Mouse (Mus musculus) hindbrain, embryonic 15.5 days (tissue): Measurements from ENCODE around the gene Tln2. TPM values are rescaled to one million over a fixed set of nuclear protein-coding genes. Genes with fewer than 3 reads are reported as not detected.

Experiments used
- ATAC-seq: fragments of 200-750 bp; cut with Nextera tagmentation; 2 replicates; pipeline ENCODE4 v1.8.0; 2017; ENCODE audit warnings: low read depth, moderate number of reproducible peaks, moderate TSS enrichment; ENCODE audit not compliant: low FRiP score
- H3K27ac ChIP-seq: fragments of 300-500 bp; sonication (generic); replicated peaks from 2 replicates; pipeline ENCODE4 v1.5.1; 2015; ENCODE audit warnings: mild to moderate bottlenecking, inconsistent platforms
- H3K27me3 ChIP-seq: fragments of 300-500 bp; sonication (generic); 2 replicates; pipeline ENCODE4 v1.6.1; 2015; ENCODE audit warnings: control low read depth, inconsistent platforms
- H3K36me3 ChIP-seq: fragments of 300-500 bp; sonication (generic); 2 replicates; pipeline ENCODE4 v1.6.1; 2015; ENCODE audit warnings: control low read depth, inconsistent platforms
- H3K4me1 ChIP-seq: fragments of 300-500 bp; sonication (generic); replicated peaks from 2 replicates; pipeline ENCODE4 v1.6.1; 2015; ENCODE audit warnings: control low read depth, inconsistent platforms
- H3K4me2 ChIP-seq: fragments of 300-500 bp; sonication (generic); 2 replicates; pipeline ENCODE4 v1.6.1; 2015; ENCODE audit warnings: moderate library complexity, mild to moderate bottlenecking, inconsistent platforms
- H3K4me3 ChIP-seq: fragments of 300-500 bp; sonication (generic); 2 replicates; pipeline ENCODE4 v1.5.1; 2015; ENCODE audit warnings: mild to moderate bottlenecking, inconsistent platforms
- H3K9ac ChIP-seq: fragments of 300-500 bp; sonication (generic); 2 replicates; pipeline ENCODE4 v1.6.1; 2015; ENCODE audit warnings: inconsistent platforms
- H3K9me3 ChIP-seq: fragments of 300-500 bp; sonication (generic); 2 replicates; pipeline ENCODE4 v1.6.1; 2016; ENCODE audit warnings: control low read depth, inconsistent platforms
- WGBS: fragments of 180-500 bp; shearing (Covaris S2); methylation state at CpG from one replicate; pipeline ENCODE4 v1.1.7; 2015; 5-methylcytosine and 5-hydroxymethylcytosine counted together
- polyA plus RNA-seq: library from polyadenylated mRNA; unstranded; fragments of >200 nt; fragmentation: Nextera tagmentation; extraction: Ambion mirVana; gene quantifications from 2 replicates; pipeline ENCODE4 v1.2.1, GENCODE M21; 2015

The Tln2 gene
- polyA plus RNA-seq, 1 experiment from 2014 or later: 32.6 TPM

DNA sequence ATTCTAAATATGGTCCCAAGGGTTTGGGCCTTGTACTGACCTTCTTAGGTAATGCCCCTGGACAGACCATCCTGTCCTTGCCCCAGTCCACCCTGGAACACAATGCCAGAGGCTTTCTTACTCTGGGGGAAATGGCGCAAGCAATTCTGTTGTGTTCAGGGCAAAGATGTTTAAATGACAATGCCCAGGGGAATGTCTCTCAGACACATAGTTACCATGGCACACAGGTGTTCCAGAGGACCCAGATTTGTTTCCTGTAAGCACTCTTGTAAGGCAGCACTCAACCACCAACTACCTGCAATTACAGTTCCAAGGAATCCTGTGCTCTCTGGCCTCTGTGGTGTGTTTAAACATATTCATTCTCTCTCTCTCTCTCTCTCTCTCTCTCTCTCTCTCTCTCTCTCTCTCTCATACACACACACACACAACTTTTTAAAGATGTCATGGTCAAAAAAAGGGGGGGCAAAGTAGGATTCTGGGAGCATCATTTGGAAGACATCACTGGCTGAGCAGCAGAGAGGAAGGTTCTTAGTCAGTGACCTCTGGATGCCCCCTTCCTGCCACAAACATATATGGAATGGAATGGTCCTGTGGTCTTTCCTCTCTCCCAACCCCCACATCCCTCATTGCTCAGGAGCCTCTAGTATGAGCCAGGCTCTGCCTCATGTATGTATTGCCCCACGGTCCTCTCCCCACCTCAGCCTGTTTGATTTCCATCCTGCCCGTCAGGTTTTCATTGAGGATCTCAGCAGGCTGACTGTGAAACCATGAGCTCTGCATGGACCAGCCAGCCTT lies 345.1 kb downstream of the Tln2 start:
- WGBS: 67% methylated on average over 3 of the region's 3 CpGs
- no peak for ATAC-seq
- Histone ChIP-seq H3K4me3 (no peak overlapping the region), H3K9me3 (no peaks in the 10 kb centered on the region), H3K27me3 (no peaks in the 10 kb centered on the region), H3K27ac (no peak overlapping the region), H3K9ac (no peak overlapping the region), H3K4me1 (no peaks in the 10 kb centered on the region), H3K4me2 (no peak overlapping the region), H3K36me3 (peaks cover under 1% of the 10 kb centered on the region; the same call in 1 of the 2 replicates)

DNA sequence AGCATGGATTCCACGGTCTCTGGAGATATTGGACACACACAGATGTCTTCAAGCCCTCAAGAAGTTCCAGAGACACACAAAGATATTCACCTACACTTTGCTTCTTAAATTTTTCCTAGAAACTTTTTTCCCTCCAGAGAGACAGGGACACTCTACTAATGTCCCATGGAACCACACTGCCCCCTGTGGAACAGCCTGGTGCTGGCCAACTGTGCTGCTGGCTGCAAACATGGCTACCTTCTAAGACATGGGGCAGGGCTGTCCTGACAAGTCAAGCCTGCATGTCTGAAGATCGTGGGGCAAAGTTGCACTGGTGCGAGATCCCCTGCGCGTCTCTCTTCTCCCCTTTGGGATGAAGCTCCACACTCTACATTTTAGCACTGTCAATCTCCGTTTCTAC lies 346.2 kb downstream of the Tln2 start:
- Histone ChIP-seq H3K4me3 (no peak overlapping the region), H3K4me2 (no peak overlapping the region), H3K9me3 (no peaks in the 10 kb centered on the region), H3K36me3 (no peaks in the 10 kb centered on the region), H3K9ac (no peak overlapping the region), H3K27ac (no peak overlapping the region), H3K27me3 (no peaks in the 10 kb centered on the region), H3K4me1 (no peaks in the 10 kb centered on the region)
- 71% methylated on average over 6 of the region's 6 CpGs for WGBS
- ATAC-seq: no peak

DNA sequence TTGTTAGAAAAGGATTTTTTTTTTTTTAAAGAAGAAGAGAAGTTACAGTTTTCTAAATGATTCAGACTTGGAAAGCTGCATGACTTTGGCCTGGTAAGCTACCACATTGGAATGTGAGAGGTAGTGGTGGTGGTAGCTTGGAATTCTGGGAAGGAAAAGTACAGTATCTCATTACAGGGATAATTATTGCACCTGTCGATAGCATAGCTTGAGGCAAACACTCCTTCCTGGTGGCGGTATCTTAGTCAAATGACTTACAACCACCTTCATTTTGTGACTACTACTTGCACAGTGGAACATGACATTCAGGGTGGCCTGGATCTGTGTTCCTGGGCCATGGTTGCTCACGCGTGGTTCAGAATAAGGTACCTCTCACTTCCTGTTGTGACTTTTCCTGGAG lies 348.3 kb downstream of the Tln2 start:
- WGBS: 98% methylated on average over 4 of the region's 4 CpGs
- no peak overlapping the region for H3K4me2 ChIP-seq
- ATAC-seq: no peak

DNA sequence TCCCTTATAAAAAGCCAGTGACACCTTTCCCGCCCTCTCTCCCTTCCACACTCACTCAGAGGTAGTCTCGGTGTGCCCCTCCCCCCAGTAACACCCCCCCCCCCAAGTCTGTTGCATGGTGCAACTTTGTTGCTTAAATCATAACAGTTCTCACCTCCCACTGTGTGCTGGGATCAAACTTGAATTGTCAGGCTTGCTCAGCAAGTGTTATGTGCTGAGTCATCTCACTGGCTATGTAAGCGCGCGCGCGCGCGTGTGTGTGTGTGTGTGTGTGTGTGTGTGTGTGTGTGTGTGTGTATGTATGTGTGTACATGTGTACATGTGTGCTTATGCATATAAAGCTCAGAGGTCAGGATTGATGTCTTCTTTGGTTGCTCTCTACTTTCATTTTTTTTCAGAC lies 350.1 kb downstream of the Tln2 start:
- Histone ChIP-seq H3K4me1 (no peaks in the 10 kb centered on the region), H3K36me3 (no peaks in the 10 kb centered on the region), H3K27me3 (no peaks in the 10 kb centered on the region), H3K4me3 (no peak overlapping the region), H3K9ac (no peak overlapping the region), H3K9me3 (no peaks in the 10 kb centered on the region), H3K4me2 (no peak overlapping the region), H3K27ac (no peak overlapping the region)
- 97% methylated on average over 9 of the region's 9 CpGs for WGBS
- ATAC-seq: no peak

More for the DNA sequence above, 348.3 kb downstream of the Tln2 start:
- no peaks in the 10 kb centered on the region for H3K36me3 ChIP-seq
- H3K4me1 ChIP-seq: no peaks in the 10 kb centered on the region
- no peaks in the 10 kb centered on the region for H3K27me3 ChIP-seq
- H3K9ac ChIP-seq: no peak overlapping the region
- H3K9me3 ChIP-seq: no peaks in the 10 kb centered on the region
- no peak overlapping the region for H3K4me3 ChIP-seq
- H3K27ac ChIP-seq: no peak overlapping the region

DNA sequence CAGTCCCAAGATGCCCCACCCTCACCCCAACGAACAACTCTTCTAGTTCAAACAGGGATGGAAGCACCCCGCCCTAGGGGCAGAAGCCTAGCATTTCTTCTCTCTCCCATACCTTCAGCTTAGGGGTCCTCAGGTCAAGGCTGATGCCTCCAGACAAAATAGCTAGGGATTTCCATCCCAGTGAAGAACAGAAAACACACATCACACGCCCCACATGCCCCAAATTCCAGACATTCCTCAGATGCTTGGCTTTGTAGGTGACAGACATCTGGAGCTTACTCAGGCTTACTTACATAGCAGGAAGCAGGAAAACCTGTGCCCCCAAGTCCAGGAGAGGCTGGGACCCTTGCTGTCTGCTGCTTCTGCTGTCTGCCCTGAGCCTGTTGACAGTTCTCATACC lies 351.1 kb downstream of the Tln2 start:
- 23% methylated on average over 3 of the region's 3 CpGs for WGBS
- ATAC-seq: no peak
- H3K27me3 ChIP-seq: no peaks in the 10 kb centered on the region
- H3K4me3 ChIP-seq: no peak overlapping the region
- H3K9ac ChIP-seq: no peak overlapping the region
- no peak overlapping the region for H3K27ac ChIP-seq
- H3K36me3 ChIP-seq: no peaks in the 10 kb centered on the region
- no peaks in the 10 kb centered on the region for H3K9me3 ChIP-seq
- no peaks in the 10 kb centered on the region for H3K4me1 ChIP-seq
- no peak overlapping the region for H3K4me2 ChIP-seq

DNA sequence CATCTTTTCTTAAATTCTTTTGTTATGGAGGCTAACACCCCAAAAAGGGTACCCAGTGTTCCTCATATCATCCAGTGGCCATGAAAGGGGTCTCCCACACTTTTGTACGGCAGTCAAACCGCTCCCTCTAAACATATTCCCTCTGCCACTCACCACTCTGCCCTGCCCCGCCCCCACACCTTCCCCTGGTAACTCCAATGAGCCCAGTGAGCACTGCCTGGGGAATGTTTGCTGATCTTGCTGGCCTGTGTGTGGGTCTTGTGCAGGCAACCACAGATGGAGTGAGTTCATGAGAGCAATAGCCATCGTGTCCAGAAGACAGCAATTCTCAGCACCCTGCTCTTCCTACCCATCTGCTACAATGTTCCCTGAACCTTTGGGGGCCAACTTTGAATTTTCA lies 354.3 kb downstream of the Tln2 start:
- Histone ChIP-seq H3K27me3 (no peaks in the 10 kb centered on the region), H3K27ac (no peak overlapping the region), H3K9me3 (no peaks in the 10 kb centered on the region), H3K4me1 (no peaks in the 10 kb centered on the region), H3K4me2 (no peak overlapping the region), H3K4me3 (no peak overlapping the region), H3K9ac (no peak overlapping the region), H3K36me3 (no peaks in the 10 kb centered on the region)
- ATAC-seq: no peak
- 77% methylated on average over 4 of the region's 4 CpGs for WGBS

DNA sequence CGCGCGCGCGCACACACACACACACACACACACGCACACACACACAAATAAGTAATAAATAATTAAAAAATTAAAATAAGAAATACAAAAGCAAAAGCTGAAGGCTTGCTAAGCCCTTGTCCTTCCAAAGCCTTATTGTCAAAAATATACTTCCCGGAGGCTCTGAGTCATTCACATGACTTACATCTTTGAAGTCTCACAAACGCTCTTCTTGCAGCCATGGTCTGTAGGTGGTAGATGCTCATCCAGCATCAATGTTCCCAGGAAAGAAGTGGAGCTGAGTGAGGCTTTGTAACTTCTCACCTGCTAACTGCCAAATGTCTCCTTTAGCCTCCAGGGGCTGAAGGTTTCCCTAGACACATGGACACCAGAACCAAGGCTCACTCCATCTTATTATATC lies 362.9 kb downstream of the Tln2 start:
- Histone ChIP-seq H3K27me3 (no peaks in the 10 kb centered on the region), H3K4me2 (no peak overlapping the region), H3K4me1 (no peaks in the 10 kb centered on the region), H3K4me3 (no peak overlapping the region), H3K27ac (no peak overlapping the region), H3K9ac (no peak overlapping the region), H3K36me3 (no peaks in the 10 kb centered on the region), H3K9me3 (no peaks in the 10 kb centered on the region)
- 97% methylated on average over 8 of the region's 8 CpGs for WGBS
- no peak for ATAC-seq

DNA sequence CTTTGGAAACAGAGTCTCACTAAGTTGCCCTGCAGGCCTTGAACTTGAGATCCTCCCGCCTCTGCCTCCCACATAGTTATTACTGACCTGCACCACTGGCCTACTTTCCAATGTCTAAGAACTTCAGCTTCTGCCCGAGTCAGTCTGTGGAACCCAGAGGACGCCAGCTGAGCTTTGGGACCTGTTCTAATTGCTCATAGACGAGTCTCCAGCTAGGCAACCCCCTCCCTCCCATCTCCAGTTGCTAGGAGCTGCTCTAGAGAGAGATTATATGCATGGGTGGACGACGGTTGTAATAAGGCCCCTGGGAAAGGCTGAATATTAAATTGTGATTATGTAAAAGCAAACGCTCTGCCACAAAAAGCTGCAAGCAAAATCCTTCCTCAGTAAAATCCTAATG lies 364.2 kb downstream of the Tln2 start:
- Histone ChIP-seq H3K4me1 (no peaks in the 10 kb centered on the region), H3K36me3 (no peaks in the 10 kb centered on the region), H3K9me3 (no peaks in the 10 kb centered on the region), H3K4me2 (no peak overlapping the region), H3K4me3 (no peak overlapping the region), H3K27ac (no peak overlapping the region), H3K27me3 (no peaks in the 10 kb centered on the region), H3K9ac (no peak overlapping the region)
- ATAC-seq: no peak
- 31% methylated on average over 7 of the region's 7 CpGs for WGBS

DNA sequence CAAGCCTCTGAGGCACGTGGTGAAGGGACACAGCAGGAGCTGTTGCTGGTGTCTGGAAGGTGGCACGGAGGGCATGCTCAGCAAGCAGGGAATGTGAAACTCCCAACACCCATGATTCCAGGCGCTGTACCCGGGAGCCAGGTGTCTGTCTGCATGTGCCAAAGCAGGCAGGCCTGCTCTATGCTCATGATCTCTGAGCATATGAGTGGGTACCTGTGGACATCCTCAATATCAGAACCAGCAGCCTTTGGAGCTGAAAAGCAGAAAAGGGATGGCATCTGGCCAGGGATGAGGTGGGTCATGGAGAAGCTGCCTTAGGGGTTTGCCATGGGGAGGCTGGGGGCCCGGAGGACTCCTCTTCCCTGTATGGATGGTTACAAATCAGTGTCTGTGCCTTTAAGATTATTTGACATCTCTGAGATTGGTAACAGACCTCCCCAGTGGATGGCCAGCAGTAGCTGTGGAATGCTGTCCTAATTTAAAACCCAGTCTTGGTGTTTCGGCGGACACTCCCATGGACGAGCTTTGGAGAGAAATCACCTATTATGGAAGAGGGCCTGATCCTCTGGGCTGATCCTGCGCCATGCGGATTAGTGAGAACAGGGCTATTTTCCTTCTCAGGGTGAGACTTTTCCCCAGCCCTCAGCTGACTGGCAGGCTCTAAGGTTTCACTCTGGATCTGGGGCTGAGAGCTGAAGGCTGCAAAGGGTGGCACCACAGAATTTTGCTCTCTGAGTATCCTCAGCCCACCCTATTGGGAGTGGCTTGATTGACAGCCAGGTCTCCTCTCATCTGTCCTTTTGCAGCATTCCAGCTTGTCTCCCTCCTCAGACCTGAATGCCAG lies 367.8 kb downstream of the Tln2 start:
- H3K9me3 ChIP-seq: no peaks in the 10 kb centered on the region
- 76% methylated on average over 10 of the region's 10 CpGs for WGBS
- H3K4me1 ChIP-seq: no peaks in the 10 kb centered on the region
- no peaks in the 10 kb centered on the region for H3K36me3 ChIP-seq
- no peak overlapping the region for H3K27ac ChIP-seq
- ATAC-seq: no peak
- H3K9ac ChIP-seq: no peak overlapping the region
- no peaks in the 10 kb centered on the region for H3K27me3 ChIP-seq
- no peak overlapping the region for H3K4me2 ChIP-seq
- H3K4me3 ChIP-seq: no peak overlapping the region

DNA sequence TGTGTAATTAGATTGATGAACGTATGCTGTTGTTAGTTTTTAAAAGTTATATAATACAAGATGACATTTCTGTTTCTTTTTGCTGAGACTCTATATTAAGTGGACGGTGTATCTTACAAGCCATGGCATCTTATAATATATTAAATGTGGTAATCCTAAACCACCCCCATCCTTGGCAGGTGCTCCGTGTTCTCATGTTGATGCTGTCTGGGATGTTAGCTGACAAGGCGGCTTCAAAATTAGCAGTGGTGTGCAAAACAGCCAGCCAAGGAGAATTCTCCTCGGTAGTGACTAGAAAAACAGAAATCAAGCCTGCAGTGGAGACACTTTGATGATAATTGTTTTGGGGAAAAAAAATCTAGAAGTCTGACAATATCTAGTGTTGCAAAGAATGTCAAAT lies 371.8 kb downstream of the Tln2 start:
- 87% methylated on average over 5 of the region's 5 CpGs for WGBS

DNA sequence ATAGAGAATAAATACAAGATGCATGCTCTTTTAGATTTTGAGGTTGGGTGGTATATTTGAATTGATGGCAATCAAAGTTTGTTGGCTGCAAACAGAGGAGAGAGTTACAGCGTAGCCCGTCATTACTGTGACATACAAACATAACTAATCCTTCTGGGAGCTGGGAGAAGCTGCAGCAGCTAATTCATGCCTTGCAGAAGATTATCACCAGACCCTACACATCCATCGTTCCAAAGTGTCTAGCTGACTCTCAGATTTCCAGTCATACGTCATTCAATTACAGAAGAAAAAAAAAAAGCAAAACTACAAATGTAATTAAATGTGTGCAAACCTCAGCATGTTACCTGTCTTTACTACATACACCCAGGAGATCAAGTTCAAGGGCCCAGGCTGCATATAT lies 372.3 kb downstream of the Tln2 start:
- Histone ChIP-seq H3K4me3 (no peak overlapping the region), H3K36me3 (no peaks in the 10 kb centered on the region), H3K27me3 (no peaks in the 10 kb centered on the region), H3K9me3 (no peaks in the 10 kb centered on the region), H3K4me1 (no peaks in the 10 kb centered on the region), H3K9ac (no peak overlapping the region), H3K27ac (no peak overlapping the region), H3K4me2 (no peak overlapping the region)
- ATAC-seq: no peak
- WGBS: 64% methylated on average over 4 of the region's 4 CpGs

More for the DNA sequence above, 371.8 kb downstream of the Tln2 start:
- Histone ChIP-seq H3K9ac (no peak overlapping the region), H3K4me2 (no peak overlapping the region), H3K4me1 (no peaks in the 10 kb centered on the region), H3K27me3 (no peaks in the 10 kb centered on the region), H3K4me3 (no peak overlapping the region), H3K27ac (no peak overlapping the region), H3K9me3 (no peaks in the 10 kb centered on the region), H3K36me3 (no peaks in the 10 kb centered on the region)
- ATAC-seq: no peak

DNA sequence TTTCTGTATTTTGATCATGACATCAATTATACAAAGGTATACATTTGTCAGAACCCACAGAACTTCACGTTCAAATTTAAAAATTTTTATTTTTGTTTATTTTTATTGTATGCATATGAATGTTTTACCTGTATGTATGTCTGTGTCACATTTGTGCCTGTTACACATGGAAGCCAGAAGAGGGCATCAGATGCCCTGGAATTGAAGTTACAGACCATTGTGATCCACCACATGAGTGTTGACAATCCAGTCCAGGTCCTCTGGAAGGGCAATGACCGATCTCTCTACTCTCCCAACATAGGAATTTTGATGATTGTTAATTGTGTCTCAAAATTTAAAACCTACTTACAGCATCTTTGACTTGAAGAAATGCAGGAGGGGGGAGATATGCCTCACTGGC lies 374.9 kb downstream of the Tln2 start:
- Histone ChIP-seq H3K9ac (no peak overlapping the region), H3K27ac (no peak overlapping the region), H3K4me3 (no peak overlapping the region), H3K9me3 (no peaks in the 10 kb centered on the region), H3K27me3 (no peaks in the 10 kb centered on the region), H3K36me3 (no peaks in the 10 kb centered on the region), H3K4me1 (no peaks in the 10 kb centered on the region), H3K4me2 (no peak overlapping the region)
- ATAC-seq: no peak
- WGBS: 85% methylated on average over 2 of the region's 2 CpGs
